Mouse (Mus musculus) splenic B cell, adult 2 months (primary cell): ENCODE measurements around the gene Bcor.

Experiments
- DNase-seq: peaks from one replicate; pipeline ENCODE4 v3.0.0-alpha.2; 2011; ENCODE audit warnings: low read depth, low spot score
- H3K27me3 ChIP-seq: 2 replicates; pipeline ENCODE4 v1.6.1; 2012; ENCODE audit warnings: mild to moderate bottlenecking, low read length, moderate library complexity, mixed read lengths; ENCODE audit not compliant: control insufficient read depth, poor library complexity, insufficient read depth, severe bottlenecking
- H3K36me3 ChIP-seq: 2 replicates; pipeline ENCODE4 v1.6.1; 2012; ENCODE audit warnings: mild to moderate bottlenecking, low read length, moderate library complexity, mixed read lengths; ENCODE audit not compliant: control insufficient read depth, poor library complexity, insufficient read depth, severe bottlenecking

The Bcor gene

DNA sequence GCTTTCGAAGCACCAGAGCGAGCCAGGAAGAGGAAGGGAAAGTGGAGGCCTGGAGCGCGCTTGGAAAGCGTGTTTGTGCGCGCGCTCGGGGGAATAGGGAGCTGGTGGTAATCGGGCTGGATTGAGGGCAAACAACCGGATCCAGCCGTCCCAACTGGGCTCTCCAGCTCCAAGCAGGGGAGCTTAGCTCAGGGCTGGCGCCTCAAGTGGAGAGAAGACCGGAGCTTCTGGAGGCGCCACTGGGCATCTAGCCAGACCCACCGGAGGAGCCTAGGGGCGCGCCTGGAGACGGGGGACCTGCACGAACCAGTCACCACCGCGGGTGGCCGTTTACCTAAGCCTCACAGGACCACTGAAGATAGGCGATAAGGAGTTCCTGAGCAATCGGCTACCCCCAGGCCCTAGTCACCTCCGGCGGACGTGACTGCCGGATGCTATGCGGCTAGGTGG lies 4.3 kb downstream of the Bcor start:
- H3K36me3 ChIP-seq = no peaks in the 10 kb centered on the region
- no peaks in the 10 kb centered on the region; the same call in 1 of the 2 replicates for H3K27me3 ChIP-seq
- DNase-seq = peak; percentile 34

GRCm38 (mm10) chrX:12155068-12155840 lies 4.9 kb downstream of the Bcor start:
- H3K36me3 ChIP-seq = no peaks in the 10 kb centered on the region
- DNase-seq = no peak
- no peaks in the 10 kb centered on the region; the same call in none of the 2 replicates for H3K27me3 ChIP-seq

DNA sequence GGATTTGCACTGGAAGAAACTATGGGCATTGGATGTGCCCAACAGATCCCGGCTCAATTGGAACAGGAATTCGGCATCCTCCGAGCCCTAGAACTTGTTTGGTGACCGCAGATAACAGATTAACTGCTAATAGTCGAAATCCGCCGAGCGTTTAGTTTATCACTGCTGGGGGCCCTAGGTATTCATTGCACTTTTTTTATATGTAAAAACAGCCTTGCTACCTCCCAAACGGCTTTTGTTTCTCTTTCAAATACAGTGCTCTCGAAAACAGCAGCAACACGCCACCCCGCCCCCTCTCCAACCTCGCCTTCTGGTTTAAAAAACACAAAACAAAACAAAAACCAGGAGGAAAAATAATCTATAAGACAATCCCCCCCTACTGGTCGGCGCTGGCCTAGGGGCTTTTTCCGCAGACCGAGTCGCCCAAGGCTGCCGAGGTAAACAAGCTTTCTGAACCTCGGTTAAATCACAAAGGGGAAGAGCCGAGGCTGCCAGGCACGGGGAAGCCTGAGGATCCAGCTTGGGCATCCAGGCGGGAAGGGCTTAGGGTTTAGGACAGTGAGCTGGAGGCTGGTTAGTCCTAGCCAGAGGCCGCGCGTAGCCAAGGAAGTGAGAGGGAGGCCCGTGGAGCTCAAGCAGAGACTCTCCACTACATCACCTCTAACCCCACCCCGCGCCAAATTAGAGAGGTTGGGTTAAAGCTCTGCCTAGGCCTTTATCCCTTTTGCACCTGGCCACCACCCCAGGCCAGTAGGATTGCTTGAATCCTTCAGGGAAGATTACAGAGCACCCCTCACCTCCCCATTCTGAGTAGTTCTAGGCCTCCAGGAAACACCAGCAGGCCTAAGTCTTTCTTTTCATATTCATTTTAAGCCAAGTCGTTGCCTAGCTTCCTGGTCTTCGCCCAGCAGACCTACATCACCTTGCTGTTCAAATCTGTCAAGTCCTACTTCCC lies 6.7 kb downstream of the Bcor start:
- Histone ChIP-seq H3K27me3 (no peaks in the 10 kb centered on the region; the same call in none of the 2 replicates), H3K36me3 (no peaks in the 10 kb centered on the region)
- peak; percentile 58 for DNase-seq

GRCm38 (mm10) chrX:12151996-12152904 lies 7.9 kb downstream of the Bcor start:
- Histone ChIP-seq H3K36me3 (no peaks in the 10 kb centered on the region), H3K27me3 (no peaks in the 10 kb centered on the region; the same call in none of the 2 replicates)
- no peak for DNase-seq

- Histone ChIP-seq H3K36me3 (no peaks in the 10 kb centered on the region), H3K27me3 (no peaks in the 10 kb centered on the region; the same call in none of the 2 replicates)
- peak; percentile 74 for DNase-seq
Observed at GRCm38 (mm10) chrX:12151269-12151995, 8.7 kb downstream of the Bcor start.

- Histone ChIP-seq H3K27me3 (no peaks in the 10 kb centered on the region; the same call in none of the 2 replicates), H3K36me3 (no peaks in the 10 kb centered on the region)
- DNase-seq = peak; percentile 19
Observed at GRCm38 (mm10) chrX:12150425-12150824, 9.7 kb downstream of the Bcor start.

DNA sequence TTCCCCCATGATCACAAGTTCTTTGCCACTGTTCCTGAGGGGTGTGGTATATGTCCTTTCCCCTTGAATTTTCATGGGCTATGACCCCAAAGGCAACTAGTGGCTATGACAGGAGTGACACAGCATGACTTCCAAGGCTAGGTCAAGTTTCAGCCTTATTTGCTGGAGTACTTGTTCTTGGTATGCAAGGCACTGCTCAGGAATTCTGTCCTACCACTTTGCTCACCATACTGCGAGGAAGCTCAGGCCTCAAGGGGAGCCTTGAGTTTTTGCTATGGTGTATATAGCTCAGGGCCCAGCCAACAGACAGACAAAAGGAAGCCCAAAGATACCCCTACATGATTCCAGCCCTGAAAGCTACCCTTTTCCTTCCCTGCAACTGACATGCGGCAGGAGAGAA lies 13.9 kb downstream of the Bcor start:
- no peaks in the 10 kb centered on the region for H3K36me3 ChIP-seq
- H3K27me3 ChIP-seq = no peaks in the 10 kb centered on the region; the same call in 1 of the 2 replicates
- no peak for DNase-seq

GRCm38 (mm10) chrX:12142832-12143231 lies 17.3 kb downstream of the Bcor start:
- DNase-seq = no peak
- Histone ChIP-seq H3K36me3 (no peaks in the 10 kb centered on the region), H3K27me3 (no peaks in the 10 kb centered on the region)

- Histone ChIP-seq H3K27me3 (no peaks in the 10 kb centered on the region), H3K36me3 (no peaks in the 10 kb centered on the region)
- DNase-seq = peak; percentile 43
Observed at GRCm38 (mm10) chrX:12140086-12140740, 19.9 kb downstream of the Bcor start.

DNA sequence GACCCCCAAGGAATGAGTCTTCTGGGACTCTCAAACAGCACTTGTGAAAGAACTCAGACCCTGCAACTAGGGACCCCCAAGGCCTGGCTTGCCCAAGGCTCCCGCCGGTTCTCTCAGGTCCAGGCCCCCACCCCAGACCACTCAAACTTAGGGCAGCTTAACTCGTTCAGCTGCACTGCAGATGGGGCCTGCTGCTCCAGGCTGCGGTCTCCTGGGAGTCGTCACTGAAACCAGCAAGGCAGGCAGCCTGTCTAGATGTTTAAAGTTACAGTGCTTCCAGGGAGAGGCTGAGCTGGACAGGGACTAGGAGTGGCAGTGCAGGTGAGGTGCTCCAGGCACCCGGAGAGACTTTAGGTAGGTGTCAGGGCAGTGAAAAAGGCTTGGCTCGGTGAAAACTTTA lies 21.9 kb downstream of the Bcor start:
- H3K36me3 ChIP-seq = no peaks in the 10 kb centered on the region
- DNase-seq = no peak
- H3K27me3 ChIP-seq = no peaks in the 10 kb centered on the region

DNA sequence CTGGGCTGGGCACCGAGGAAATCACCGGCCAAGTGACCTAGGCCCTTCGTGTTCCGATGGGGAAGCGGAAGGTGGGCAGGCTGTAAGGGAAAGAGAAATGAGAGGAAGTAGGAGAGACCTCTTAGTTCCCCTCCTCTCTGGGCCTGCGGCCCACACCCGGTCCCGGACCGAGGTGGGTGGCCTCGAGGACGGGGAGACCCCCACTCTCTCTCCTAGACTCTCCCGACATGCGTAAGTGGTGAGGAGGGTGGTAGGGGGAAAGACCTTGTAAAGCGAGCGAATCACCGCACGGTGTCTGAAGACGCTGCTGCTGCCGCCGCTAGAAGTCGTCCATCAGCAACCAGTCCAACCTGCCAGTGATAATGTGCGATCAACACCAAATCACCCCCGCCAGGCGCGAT lies 23.0 kb downstream of the Bcor start:
- Histone ChIP-seq H3K36me3 (no peaks in the 10 kb centered on the region), H3K27me3 (no peaks in the 10 kb centered on the region)
- peak; percentile 38 for DNase-seq

DNA sequence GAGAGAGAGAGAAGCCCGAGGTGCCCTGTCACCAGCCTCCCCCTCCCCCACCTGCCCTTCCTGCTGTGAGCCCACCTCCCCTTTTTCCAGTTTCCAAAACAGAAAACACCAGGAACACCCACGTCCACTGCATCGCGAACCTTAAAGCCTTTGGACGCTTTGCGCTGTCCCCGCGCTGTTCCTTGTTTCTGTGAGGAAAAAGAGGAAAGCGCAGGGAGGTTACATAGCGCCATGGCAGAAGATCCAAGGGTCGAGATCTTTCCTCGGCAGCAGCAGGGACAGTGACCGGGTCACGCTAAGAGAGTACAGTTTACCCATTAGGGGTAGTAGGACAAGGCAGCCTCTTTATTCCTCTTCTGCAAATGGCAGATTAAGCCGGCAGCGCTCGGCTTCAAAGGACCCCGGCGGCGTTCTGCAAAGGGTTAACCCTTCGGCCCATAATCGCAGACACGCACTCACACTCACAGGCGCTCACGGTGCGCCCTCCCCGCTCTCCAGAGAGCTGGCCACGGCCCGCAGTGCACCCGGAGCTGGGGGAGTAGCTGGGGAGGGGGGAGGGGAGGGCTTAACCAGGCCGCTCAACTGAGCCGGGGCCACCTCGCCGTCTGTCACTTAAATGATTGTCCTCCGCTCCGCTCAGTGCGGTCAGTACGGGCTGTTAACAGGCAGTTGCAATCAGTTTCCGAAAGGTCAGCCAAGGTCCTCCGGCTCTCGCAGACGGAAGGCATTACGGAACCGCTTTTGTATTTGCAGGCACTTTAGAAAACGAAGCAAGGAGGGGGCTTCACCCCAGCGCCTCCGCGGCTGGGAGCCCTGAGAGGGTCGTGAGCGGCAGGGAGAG lies 23.7 kb downstream of the Bcor start:
- Histone ChIP-seq H3K27me3 (no peaks in the 10 kb centered on the region), H3K36me3 (no peaks in the 10 kb centered on the region)
- DNase-seq = peak; percentile 42
